Mouse (Mus musculus): ENCODE data around the gene Ubac2.

Gene Ubac2

DNA sequence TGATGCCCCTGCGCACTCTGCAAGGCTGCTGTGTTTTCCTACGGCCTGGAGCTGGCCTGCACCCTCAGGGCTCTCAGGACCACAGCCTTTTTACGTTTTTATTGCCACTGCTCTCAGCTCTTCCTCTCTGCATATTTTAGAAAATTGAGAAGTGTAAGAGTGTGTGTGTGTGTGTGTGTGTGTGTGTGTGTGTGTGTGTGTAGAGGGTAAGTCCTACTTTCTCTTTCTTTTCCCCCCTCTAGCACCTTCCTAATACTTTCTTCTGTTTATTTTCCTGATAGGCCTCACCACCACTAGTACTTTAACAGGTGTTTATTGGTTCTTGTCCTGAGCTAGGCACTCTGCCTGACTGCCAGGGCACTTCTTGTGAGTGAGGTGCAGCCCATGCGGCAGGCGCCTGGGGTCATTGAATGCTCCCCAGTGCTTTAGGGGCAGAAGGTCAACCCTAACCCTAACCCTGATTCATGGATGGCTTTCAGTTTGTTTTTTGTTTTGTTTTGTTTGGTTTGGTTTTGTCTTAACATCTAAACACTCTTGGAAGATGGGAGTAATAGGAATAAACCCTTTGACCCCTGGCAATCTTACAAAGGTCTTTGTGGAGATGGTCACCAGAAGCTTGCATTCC lies 16.2 kb downstream of the Ubac2 start:
- DNase-seq (ENCODE audit: low read depth, low spot score) = no peak

DNA sequence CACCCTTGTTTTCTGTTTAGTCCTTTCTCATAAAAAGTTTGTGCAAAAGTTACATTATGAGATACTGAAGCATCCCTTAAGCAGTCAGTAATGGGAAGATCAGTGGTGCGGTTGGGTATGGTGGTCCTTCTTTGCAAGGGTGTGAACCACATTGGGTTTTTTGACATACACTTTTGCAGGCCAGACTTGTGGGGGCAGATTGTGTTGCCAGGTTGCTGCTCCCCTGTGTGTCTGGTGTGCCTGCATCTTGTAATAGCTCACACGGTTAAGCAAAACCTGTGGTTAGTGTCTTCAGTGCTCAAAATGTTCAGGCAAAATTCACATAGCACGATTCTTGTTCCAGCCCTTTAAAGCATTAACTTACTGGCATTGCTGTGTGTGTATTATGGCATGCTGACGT lies 16.9 kb downstream of the Ubac2 start:
- no peak for DNase-seq (ENCODE audit: low read depth, low spot score)

DNA sequence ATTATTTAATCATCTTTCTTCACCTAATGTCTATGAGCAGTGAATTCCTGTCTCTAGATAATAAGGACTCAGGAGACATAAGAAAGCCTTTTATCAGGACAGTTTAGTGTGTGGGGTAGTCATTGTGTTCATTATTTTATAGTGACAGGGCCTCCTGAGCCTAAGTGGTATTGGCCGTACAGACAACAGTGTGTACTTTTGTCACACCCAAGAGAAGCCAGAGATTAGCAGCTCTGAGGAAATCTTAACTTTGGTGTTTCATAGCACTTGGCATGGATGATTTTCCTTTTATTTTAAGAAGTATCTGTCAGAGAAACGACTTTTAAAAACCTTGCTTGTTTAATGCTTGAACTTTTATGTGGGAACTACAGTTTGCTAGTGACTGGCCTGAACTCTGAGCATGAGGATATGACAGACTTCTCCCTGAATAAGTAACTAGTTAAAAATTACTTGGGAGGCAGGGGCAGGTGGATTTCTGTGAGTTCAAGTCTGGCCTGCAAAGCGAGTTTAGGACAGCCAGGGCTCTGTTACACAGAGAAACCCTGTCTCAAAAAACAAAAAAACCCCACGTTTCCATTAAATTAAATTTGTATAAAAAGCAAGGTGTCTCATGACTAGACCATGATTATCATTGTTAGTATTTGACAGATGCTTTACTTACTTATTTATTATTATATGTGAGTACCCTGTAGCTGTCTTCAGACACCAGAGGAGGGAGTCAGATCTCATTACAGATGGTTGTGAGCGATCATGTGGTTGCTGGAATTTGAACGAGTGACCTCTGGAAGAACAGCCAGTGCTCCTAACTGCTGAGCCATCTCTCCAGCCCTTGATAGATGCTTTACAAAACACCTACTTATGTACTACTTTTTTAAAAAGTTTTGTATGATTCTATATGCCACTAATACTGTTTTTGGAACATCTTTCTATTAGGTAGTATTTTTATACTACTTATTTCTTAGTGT lies 18.0 kb downstream of the Ubac2 start:
- no peak for DNase-seq (ENCODE audit: low read depth, low spot score)

DNA sequence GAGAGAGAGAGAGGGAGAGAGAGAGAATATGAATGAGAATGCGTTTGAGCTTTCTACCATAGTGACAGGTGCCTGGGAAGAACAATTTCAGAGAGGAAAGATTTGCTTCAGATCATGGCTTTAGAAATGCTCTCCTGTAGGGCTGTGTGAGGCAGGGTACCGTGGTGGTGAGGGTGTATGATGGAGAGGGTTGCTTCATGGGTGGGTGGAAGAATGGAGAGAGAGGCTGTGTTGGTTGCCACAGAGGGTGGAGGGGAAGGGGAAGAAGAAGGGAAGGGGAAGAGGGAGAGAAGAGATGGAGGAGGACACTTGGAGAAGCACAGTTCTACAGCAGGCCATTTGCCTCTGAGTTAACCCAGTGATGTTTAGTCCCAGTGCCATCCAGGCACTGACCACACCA lies 19.4 kb downstream of the Ubac2 start:
- DNase-seq (ENCODE audit: low read depth, low spot score) = no peak

DNA sequence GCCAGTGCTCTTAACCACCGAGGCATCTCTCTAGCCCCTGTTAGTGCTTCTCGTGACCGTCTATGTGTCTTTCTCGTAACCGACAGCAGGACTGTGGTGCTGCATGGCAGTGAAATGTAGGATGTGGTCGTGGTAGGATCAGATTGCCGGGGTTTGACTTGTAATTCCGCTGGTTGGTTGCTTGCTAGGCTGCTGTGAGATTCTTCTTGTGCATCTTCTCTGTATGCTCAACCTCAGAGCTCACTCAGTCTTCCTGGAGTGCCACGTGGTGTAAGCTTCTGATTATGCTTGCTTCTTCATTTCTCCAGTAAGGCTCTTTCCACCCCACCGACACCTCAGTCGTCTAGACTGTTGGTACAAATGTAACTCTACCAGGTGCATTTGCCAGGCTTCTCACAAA lies 20.1 kb downstream of the Ubac2 start:
- DNase-seq (ENCODE audit: low read depth, low spot score) = peak; percentile 73

DNA sequence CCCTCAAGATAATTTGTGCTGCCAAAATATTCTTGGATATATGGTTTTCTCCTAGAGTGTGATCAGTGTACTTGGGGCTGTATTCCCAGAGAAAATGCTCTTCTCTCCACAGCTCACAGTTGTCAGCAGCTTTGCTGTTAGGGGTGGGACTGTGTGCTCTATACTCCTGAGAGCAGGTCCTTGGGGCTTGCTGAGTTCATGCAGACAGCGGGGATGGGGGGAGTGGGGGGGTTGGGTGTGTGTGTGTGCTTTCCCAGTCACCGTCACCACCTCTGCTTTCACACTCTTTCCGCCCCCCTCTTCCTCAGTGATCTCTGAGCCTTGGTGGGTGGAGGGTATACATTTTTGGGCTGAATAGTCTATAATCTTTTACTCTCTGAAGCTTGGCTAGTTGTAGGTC lies 20.7 kb downstream of the Ubac2 start:
- peak; percentile 60 for DNase-seq (ENCODE audit: low read depth, low spot score)

DNA sequence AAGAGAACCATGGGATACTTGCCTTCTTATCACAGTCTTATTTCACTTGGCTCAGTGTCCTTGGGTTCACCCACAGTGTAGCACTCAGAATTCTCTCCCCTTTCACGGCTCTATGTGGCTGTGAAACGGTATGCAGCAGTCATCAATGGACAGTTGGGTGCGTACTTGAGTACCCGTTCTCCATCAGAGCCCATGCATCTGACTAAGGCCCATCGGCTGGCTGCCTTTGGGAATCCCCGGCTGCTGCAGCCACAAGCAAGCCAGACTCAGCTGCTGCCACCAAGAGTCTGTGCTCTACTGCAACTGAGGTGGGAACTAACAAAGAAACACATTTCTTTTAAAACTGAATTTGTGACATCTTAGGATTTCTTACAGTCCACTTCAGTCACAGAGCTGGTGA lies 23.1 kb downstream of the Ubac2 start:
- DNase-seq (ENCODE audit: low read depth, low spot score) = no peak

DNA sequence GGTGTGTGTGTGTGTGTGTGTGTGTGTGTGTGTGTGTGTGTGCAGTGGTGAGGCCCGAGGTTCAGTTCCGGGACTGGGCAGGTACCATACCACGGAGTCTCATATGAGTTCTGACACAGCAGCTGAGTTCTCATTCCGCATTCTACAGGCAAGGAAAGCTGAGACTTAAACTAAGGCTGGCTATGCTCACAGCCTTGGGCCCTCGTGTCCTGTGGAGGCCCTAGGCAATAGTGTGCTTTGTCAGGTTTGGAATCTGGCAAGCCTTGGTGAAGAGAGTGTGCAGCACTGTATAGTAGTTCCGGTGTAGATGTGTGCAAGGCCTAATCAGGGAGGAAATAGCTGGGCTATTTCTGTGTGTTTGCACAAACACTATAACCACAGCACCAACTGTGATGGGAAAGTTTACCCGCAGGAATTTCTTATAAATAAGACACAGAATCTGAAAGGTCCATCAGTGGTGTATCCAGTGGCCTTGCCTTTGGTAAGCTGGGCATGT lies 25.0 kb downstream of the Ubac2 start:
- no peak for DNase-seq (ENCODE audit: low read depth, low spot score)

DNA sequence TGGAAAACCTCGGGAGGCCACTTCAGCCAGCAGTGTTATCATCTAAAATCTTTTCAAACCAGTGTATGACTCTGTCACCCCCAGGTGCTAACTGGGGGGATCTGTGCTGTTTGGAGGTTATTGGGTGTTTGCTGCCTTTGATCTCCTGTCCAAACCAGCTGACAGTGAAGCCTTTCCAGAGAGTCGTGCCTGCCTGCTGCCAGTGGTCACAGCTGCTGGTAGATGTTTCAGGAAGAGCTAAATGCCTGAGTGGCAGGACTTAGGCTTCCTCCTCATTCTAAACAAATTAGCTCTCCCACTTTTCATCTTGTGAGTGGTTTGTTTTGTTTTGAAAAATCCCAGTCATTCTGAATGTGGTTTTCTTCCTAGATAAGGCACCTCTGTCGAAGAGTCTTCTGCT lies 26.3 kb downstream of the Ubac2 start:
- no peak for DNase-seq (ENCODE audit: low read depth, low spot score)

DNA sequence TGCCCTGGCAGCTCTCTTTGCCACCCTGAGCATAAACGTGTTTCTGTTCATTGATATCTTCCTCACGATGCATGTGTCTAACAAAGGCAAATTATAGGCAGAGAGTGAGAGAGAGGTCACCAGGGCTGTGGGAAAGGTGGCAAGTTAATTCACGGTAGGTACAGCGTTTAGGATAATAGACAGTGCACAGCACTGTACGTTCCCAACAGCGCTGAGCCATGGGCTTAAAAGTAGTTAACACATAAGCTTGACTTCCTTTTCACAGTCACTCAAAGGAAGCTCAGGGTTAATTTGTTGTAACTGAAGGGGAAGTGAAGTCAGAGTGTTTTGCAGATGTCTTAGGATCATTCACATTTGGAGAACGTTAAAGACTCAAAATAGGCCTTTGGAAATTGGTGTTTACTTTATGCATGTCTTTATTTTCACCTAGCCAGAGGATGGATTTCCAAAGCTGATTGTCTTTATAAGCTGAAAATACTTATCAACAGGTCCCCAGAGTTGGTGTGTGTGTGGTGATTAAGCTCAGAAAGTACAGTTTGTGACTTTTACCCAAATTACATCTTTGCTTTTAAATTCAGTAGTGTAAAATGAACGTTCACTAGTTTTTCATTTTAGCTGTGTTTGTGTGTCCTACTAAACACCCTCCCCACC lies 28.0 kb downstream of the Ubac2 start:
- peak; percentile 50 for DNase-seq (ENCODE audit: low read depth, low spot score)

DNA sequence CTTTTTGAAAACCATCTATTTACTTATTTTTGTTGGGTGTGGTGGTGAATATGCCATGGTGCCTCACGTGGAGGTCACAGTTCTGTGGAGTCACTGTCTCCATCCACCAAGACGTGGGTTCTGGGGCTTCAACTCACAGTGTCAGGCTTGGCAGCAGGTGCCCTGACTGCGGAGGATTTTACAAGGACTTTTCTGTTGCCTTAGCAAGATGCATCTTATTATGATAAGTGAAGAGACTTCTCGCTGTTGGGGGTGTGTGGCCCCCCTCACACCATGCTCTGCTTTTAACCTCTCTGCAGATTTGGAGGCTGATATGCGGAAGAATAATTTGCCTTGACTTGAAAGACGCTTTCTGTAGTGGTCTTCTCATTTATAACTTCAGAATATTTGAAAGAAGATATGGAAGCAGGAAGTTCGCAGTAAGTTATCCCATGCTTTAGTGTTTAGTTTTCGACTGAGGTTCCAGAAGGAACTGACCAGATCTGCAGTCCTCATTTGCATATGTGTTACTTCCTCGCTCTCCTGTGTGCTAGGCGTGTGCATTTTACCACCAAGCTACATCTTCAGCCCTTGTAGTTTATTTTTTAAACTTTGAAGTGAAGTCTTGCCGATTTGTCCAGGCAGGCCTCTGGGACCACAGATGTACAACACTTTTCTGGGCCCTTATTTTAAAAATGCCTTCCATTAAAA lies 28.7 kb downstream of the Ubac2 start:
- no peak for DNase-seq (ENCODE audit: low read depth, low spot score)

DNA sequence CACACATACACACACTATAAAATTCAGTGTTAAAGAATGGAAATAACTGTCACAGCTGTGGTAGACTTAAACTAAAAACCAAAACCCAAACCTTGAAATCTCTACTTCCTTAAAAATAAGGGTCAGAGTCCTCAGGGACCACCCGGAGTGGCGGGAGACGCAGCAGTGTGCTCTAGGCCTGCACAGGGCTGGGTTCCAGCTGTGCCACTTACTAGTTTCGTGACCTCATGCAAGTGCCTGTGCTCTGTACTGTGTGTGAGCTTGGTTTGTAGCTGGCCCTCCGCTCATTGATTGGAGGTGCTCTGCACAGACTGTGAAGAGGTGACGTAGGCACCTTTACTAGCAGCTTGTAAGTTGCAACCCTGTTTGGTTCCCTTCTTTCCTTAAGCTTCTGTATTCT lies 31.4 kb downstream of the Ubac2 start:
- no peak for DNase-seq (ENCODE audit: low read depth, low spot score)

DNA sequence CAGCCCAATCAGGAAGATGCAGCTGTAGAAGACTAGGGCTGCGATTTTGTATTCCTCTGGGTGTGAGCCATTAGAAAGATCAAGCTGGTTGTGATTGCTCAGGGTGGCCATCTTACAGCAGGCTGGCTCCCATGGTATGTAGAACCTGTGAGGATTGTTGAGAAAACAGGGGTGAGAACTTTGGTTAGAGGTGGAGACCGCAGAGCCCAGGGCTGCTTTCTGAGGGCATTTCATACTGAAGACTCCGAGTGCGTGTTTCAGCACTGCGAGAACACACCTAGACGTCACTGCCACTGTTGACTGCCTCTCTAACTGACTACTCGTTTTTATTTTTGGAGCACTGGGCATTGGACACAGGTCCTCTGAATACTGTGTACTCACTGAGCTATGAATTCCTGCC lies 34.1 kb downstream of the Ubac2 start:
- no peak for DNase-seq (ENCODE audit: low read depth, low spot score)

DNA sequence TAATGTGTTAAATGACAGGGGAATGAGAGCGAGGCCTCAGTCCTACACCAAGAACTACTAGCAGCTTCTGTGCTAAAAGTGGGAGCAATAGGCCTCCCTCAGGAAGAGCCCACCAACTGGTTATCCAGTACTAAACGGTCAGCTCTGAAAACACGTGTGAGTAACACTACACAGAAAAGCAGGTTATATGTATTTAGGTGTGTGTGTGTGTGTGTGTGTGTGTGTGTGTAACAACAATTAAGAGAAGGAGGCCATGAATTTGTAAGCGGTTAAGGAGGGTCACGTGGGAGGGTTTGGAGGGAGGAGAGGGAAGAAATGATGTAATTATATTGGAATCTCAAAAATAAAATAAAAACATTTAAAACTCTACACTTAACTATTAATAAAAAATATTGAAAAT lies 36.7 kb downstream of the Ubac2 start:
- DNase-seq (ENCODE audit: low read depth, low spot score) = no peak

DNA sequence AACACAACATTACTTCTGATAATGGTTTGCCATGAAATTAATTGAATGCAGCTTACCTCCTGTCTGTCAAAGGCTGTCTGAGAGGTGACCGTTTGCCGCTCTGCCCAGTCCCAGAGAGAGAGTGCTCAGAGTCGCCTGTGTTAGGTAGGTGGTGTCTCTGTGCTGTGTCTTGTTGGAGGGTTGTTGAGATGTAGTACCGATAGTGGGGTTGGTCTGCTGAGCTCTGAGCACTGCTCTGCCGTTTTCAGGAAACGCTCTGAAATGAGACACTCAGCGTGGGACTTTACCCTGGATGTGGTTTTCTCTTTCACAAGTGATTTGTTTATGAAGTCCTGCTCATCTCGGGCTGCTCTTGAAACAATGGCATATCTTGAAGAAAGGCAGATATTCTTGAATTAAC lies 37.2 kb downstream of the Ubac2 start, which contains the start of gene Gpr18:
TSS of gene Gpr18 (minus strand) at position 161 of the 400 bp plus-strand sequence.
- peak; percentile 87 for DNase-seq (ENCODE audit: low read depth, low spot score)

DNA sequence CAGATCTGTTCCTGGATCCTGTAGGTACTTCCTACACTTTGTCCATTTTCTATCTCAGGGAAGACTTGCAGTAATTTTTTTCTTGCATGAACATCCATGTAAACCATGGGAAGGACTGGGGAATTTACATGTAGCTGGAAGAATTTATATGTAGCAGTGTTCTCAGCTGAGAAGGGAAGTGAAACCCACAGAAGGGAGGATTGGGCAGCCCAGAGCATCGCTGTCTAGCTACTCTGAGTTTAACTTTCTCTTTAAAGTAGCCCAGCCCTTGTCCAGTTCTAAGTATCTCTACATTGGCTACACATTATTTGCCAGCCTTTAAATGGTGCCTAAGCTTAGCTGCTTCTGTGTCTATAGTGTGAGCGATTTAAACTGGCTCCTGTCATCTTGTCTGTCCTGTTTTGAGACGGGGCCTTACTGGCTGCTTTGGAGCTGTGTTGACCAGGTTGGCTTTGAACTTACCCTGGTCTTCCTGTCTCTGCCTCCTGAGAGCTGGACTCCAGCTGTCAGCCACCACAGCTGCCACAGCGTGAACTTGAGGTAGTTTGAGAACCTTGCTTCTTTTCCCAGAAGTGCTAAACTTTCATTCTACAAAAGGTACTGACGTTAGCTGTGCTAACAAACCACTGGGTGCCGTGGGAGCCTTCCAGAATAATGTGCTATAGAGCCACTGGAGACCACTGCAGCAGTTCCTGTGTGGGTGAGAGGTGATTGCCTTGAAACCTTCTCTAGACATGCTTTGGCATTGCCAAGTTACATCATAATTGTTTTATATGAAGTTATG lies 38.1 kb downstream of the Ubac2 start:
- peak; percentile 52 for DNase-seq (ENCODE audit: low read depth, low spot score)

DNA sequence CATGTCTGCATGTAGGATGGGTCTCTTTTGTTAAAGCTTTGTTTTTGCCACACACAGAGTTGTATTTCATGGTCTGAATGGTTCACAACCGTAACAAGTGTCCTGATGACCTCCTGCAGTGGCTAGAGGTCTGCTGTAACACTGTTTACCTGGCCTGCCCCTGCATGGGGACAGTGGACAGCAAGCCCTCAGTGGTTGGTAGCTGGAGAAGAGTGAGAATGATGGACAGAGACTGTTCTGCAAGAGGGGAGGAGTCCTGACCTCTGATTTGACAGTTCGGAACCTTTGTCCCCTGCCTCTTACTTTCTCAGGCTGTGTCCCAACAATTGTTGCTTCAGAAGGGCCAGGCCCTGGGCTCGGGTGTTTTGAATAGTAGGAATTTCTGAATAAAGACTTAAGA lies 39.8 kb downstream of the Ubac2 start:
- DNase-seq (ENCODE audit: low read depth, low spot score) = no peak

DNA sequence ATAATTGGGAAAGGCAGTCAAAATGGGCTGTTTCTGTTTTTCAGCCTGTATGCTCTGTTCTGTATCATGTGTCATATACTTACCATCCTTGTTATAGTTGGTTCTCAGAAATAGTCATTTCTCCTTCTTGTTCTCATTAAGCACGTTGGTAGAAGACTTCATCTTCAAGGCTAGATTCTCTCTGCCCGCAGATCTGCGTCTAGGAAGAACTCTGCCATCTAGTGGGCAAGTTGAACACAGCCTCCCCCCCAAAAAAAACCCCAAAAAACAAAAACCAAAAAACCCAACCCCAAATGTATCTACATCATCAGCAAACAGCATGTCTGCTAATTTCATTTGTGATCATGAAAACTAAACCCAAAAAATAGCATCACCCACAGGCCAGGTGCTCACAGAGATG lies 41.3 kb downstream of the Ubac2 start:
- peak; percentile 79 for DNase-seq (ENCODE audit: low read depth, low spot score)

DNA sequence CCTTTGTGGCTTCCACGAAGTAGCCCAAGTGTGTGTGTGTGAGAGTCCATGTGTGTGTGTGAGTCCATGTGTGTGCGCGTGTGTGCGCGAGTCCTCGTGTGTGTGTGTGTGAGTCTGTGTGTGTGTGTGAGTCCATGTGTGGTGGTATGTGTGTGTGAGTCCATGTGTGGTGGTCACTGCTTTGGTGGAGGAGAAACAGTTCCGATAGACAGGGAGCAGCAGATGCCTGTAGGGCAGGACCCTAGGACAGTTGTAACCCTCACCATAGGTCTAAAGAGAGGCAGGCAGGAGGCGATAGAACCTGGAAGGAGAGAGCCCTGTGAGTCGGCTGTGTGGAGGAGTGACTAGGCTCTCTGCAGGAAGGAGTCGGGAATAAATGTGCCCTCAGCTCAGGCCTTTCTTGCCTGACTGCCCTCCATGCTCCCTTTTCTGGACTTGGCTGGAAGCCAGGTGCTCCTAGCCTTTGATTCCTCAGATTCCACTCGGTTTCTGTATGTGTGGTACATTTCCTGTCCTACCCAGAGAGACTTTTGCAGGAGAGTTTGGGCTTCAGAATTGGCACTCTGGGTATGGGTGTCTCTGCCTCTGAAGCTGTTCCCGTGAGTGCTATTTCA lies 42.2 kb downstream of the Ubac2 start:
- DNase-seq (ENCODE audit: low read depth, low spot score) = no peak

DNA sequence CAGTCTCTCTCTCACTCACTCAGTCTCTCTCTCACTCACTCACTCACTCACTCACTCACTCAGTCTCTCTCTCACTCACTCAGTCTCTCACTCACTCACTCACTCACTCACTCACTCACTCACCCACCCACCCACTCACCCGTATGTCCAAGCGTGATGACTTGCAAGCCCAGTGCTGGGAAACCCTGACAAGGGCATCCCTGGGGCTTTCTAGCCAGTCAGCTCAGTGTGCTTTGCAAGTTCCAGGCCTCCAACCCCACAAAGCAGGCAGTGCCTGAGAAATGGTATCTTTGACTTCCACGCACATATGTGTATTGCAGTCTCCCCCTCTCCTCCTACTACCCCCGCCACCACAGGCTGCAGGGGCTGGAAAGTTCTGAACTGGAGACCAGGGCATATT lies 43.6 kb downstream of the Ubac2 start:
- DNase-seq (ENCODE audit: low read depth, low spot score) = no peak

DNA sequence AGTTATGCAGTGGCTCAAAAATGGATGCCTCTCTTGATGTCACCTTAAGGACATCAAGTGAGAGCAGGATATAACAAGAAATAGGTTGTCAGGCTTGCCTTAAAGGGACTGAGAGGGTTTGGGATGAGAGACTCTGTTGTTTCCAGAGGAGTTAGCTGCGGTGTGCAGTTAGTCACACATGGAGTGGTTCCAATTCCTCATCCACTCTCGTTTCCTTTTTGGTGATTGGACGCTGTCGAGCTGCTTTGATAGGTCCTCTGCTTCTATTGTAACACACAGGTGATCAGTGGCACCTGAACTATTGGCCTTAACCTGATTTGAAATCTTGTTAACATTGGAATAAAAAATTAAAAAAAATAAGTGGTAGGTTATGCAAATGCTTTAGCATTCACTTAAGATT lies 44.3 kb downstream of the Ubac2 start:
- DNase-seq (ENCODE audit: low read depth, low spot score) = no peak
